Mouse (Mus musculus) adrenal gland, adult (tissue): Measurements from ENCODE around the gene Rbms3.

ENCODE experiments used
- DNase-seq, 2 experiments: peaks; one replicate each; pipeline ENCODE4 v3.0.0; 2022 to 2023; ENCODE audit warnings: low spot score in 1 of 2; ENCODE audit not compliant: inconsistent age in 2 of 2

Rbms3 gene

GRCm38 (mm10) chr9:116674191-116674590 is 955.5 kb downstream of the Rbms3 start:
- DNase-seq, result no peak

GRCm38 (mm10) chr9:116661026-116661425 is 968.7 kb downstream of the Rbms3 start:
- no peak for DNase-seq

- no peak for DNase-seq
Measured at GRCm38 (mm10) chr9:116659936-116660335, 969.8 kb downstream of the Rbms3 start.

GRCm38 (mm10) chr9:116657141-116657540 is 972.6 kb downstream of the Rbms3 start:
- DNase-seq, result no peak

GRCm38 (mm10) chr9:116651414-116651813 is 978.3 kb downstream of the Rbms3 start:
- DNase-seq, result no peak

GRCm38 (mm10) chr9:116649955-116650354 is 979.8 kb downstream of the Rbms3 start:
- no peak for DNase-seq

- no peak for DNase-seq
Measured at GRCm38 (mm10) chr9:116649086-116649792, 980.5 kb downstream of the Rbms3 start.

- DNase-seq, result peak; percentile 4 to 24
Measured at GRCm38 (mm10) chr9:116644616-116645015, 985.1 kb downstream of the Rbms3 start.

GRCm38 (mm10) chr9:116640302-116640679 is 989.4 kb downstream of the Rbms3 start:
- DNase-seq, result no peak

- DNase-seq, result peak; percentile 14 to 77
Measured at GRCm38 (mm10) chr9:116639597-116640301, 990.0 kb downstream of the Rbms3 start.

GRCm38 (mm10) chr9:116633786-116634185 is 995.9 kb downstream of the Rbms3 start:
- no peak for DNase-seq

- DNase-seq, result no peak
Measured at GRCm38 (mm10) chr9:116633075-116633474, 996.6 kb downstream of the Rbms3 start.

GRCm38 (mm10) chr9:116631816-116632215 is 997.9 kb downstream of the Rbms3 start:
- no peak for DNase-seq

GRCm38 (mm10) chr9:116630805-116631204 is 998.9 kb downstream of the Rbms3 start:
- DNase-seq, result no peak

GRCm38 (mm10) chr9:116620434-116620833 is 1009.3 kb downstream of the Rbms3 start:
- DNase-seq, result no peak

- no peak for DNase-seq
Measured at GRCm38 (mm10) chr9:116618886-116619285, 1010.8 kb downstream of the Rbms3 start.

GRCm38 (mm10) chr9:116613276-116613675 is 1016.4 kb downstream of the Rbms3 start:
- DNase-seq, result no peak

GRCm38 (mm10) chr9:116596046-116596445 is 1033.7 kb downstream of the Rbms3 start:
- DNase-seq, result no peak

- no peak for DNase-seq
Measured at GRCm38 (mm10) chr9:116592486-116592885, 1037.2 kb downstream of the Rbms3 start.

GRCm38 (mm10) chr9:116591071-116591470 is 1038.6 kb downstream of the Rbms3 start:
- DNase-seq, result no peak

- DNase-seq, result no peak
Measured at GRCm38 (mm10) chr9:116569680-116570079, 1060.0 kb downstream of the Rbms3 start.

- no peak for DNase-seq
Measured at GRCm38 (mm10) chr9:116566711-116567110, 1063.0 kb downstream of the Rbms3 start.

- no peak for DNase-seq
Measured at GRCm38 (mm10) chr9:116557781-116558180, 1071.9 kb downstream of the Rbms3 start.
